Mouse (Mus musculus): Measurements from ENCODE around the gene Zfp366. TPM values are rescaled to one million over a fixed set of nuclear protein-coding genes. Genes with fewer than 3 reads are reported as not detected.

Zfp366 gene
- polyA plus RNA-seq, 1 experiment: 0.01 TPM

DNA sequence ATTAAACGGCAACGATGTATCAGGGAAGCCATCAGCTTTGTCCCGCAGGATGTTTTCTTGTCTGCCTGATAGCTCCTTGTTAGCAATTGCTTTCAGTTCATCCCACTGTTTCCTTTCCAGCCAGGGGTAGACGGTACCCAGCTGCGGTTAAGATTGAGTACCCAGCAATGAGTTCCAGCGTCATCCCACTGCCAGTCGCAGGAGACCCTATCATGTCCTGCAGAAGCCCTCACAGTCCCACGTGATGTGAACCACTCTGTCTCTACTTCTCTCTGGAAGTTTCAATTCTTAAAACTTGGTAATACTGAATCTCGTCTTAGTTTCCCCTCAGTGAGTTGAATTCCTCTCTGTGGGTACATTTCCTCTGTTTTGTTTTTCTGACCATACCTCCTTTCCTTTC is 103.2 kb downstream of the Zfp366 start:
- Histone ChIP-seq H3ac (ENCODE audit: control insufficient read depth, insufficient read length) (no peak overlapping the region), H3K79me2 (ENCODE audit: control insufficient read depth, insufficient read depth) (no peaks in the 10 kb centered on the region), H3K4me2 (ENCODE audit: low read depth) (no peak overlapping the region), H3K27me3 (ENCODE audit: control insufficient read depth, insufficient read depth, insufficient read length) (no peaks in the 10 kb centered on the region), H3K4me3 (no peak overlapping the region), H3K36me3 (ENCODE audit: control insufficient read depth, insufficient read depth) (no peaks in the 10 kb centered on the region)
- TF ChIP-seq SRF (IDR thresholded peaks at IDR 0.05; ENCODE audit: control insufficient read depth, insufficient read length, low read depth) (no peak), MAX (IDR thresholded peaks at IDR 0.05; ENCODE audit: low read depth) (no peak), TCF12 (IDR thresholded peaks at IDR 0.05; ENCODE audit: insufficient read depth, poor library complexity, severe bottlenecking) (no peak), MYOG (IDR thresholded peaks at IDR 0.05; ENCODE audit: control insufficient read depth in 1 of 3, insufficient read depth in 1 of 3, insufficient read length in 2 of 3, low read depth in 2 of 3) (no peak), USF1 (IDR thresholded peaks at IDR 0.05; ENCODE audit: low read depth) (no peak), CEBPB (IDR thresholded peaks at IDR 0.05; ENCODE audit: insufficient read depth, poor library complexity, severe bottlenecking) (no peak), POLR2A (IDR thresholded peaks at IDR 0.05; ENCODE audit: insufficient read length, low read depth) (no peak), MYOD1 (IDR thresholded peaks at IDR 0.05; ENCODE audit: control insufficient read depth in 1 of 3, insufficient read length in 2 of 3, low read depth in 2 of 3) (no peak), POLR2AphosphoS2 (IDR thresholded peaks at IDR 0.05; ENCODE audit: insufficient read length, low read depth) (no peak), REST (IDR thresholded peaks at IDR 0.05; ENCODE audit: insufficient read depth, insufficient read length) (no peak), E2F4 (IDR thresholded peaks at IDR 0.05; ENCODE audit: insufficient read depth) (no peak), TCF3 (IDR thresholded peaks at IDR 0.05; ENCODE audit: insufficient read length, low read depth) (no peak)

DNA sequence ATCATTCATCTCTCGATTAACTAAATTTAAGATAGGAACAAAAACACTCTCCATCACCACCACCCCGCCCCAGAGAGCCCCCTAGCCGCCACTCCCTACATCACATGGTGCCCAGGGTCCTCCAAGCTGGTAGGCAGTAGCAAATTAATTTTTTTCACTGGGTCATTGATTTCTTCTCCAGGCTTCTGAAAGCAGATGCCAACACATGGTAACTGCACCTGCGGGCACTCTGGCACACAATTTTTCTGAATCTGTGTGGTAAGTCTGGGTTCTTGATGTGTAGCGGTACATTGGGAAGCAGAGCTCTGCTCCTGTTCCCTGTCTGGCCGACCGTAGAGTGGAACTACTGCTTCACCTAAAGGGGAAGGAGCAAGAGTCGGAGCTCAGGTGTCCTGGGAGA is 106.1 kb downstream of the Zfp366 start:
- TF ChIP-seq TCF12 (IDR thresholded peaks at IDR 0.05; ENCODE audit: insufficient read depth, poor library complexity, severe bottlenecking) (no peak), MYOD1 (IDR thresholded peaks at IDR 0.05; ENCODE audit: control insufficient read depth in 1 of 3, insufficient read length in 2 of 3, low read depth in 2 of 3) (no peak), MAX (IDR thresholded peaks at IDR 0.05; ENCODE audit: low read depth) (no peak), POLR2AphosphoS2 (IDR thresholded peaks at IDR 0.05; ENCODE audit: insufficient read length, low read depth) (no peak), TCF3 (IDR thresholded peaks at IDR 0.05; ENCODE audit: insufficient read length, low read depth) (no peak), USF1 (IDR thresholded peaks at IDR 0.05; ENCODE audit: low read depth) (no peak), E2F4 (IDR thresholded peaks at IDR 0.05; ENCODE audit: insufficient read depth) (no peak), MYOG (IDR thresholded peaks at IDR 0.05; ENCODE audit: control insufficient read depth in 1 of 3, insufficient read depth in 1 of 3, insufficient read length in 2 of 3, low read depth in 2 of 3) (no peak)
- Histone ChIP-seq H3ac (ENCODE audit: control insufficient read depth, insufficient read length) (no peak overlapping the region), H3K4me2 (ENCODE audit: low read depth) (no peak overlapping the region), H3K36me3 (ENCODE audit: control insufficient read depth, insufficient read depth) (no peaks in the 10 kb centered on the region), H3K27me3 (ENCODE audit: control insufficient read depth, insufficient read depth, insufficient read length) (no peaks in the 10 kb centered on the region), H3K4me3 (no peak overlapping the region), H3K79me2 (ENCODE audit: control insufficient read depth, insufficient read depth) (no peaks in the 10 kb centered on the region)

DNA sequence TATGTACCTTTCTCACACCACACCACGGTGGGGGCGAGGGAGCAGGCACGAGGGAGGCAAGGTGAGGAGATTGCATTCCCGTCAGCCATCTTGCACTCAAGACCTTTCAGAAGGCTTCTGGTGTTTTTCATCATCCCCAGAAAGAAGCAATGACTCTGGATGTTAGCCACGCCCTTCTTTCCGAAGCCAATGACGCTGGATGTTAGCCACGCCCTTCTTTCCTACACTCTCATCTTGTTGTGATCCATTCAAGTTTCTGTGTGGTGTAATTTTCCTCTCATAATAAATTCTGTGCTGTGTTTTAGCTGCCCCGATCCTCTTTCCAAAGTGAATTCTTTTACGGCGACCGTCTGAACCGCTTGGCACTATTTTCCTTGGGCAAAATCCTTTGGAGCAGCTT is 109.6 kb downstream of the Zfp366 start:
- no peak overlapping the region for H3K4me3 ChIP-seq
- no peaks in the 10 kb centered on the region for H3K36me3 ChIP-seq (ENCODE audit: control insufficient read depth, insufficient read depth)
- H3K27me3 ChIP-seq (ENCODE audit: control insufficient read depth, insufficient read depth, insufficient read length): no peaks in the 10 kb centered on the region
- H3K79me2 ChIP-seq (ENCODE audit: control insufficient read depth, insufficient read depth): no peaks in the 10 kb centered on the region
- no peak for TF ChIP-seq MYOG (IDR thresholded peaks at IDR 0.05; ENCODE audit: control insufficient read depth in 1 of 3, insufficient read depth in 1 of 3, insufficient read length in 2 of 3, low read depth in 2 of 3)
- no peak for TF ChIP-seq SRF (IDR thresholded peaks at IDR 0.05; ENCODE audit: control insufficient read depth, insufficient read length, low read depth)
- TF ChIP-seq CEBPB (IDR thresholded peaks at IDR 0.05; ENCODE audit: insufficient read depth, poor library complexity, severe bottlenecking): no peak
- no peak for TF ChIP-seq POLR2A (IDR thresholded peaks at IDR 0.05; ENCODE audit: insufficient read length, low read depth)
- TF ChIP-seq MAX (IDR thresholded peaks at IDR 0.05; ENCODE audit: low read depth): no peak
- TF ChIP-seq USF1 (IDR thresholded peaks at IDR 0.05; ENCODE audit: low read depth): no peak
- no peak for TF ChIP-seq MYOD1 (IDR thresholded peaks at IDR 0.05; ENCODE audit: control insufficient read depth in 1 of 3, insufficient read length in 2 of 3, low read depth in 2 of 3)
- TF ChIP-seq REST (IDR thresholded peaks at IDR 0.05; ENCODE audit: insufficient read depth, insufficient read length): no peak
- TF ChIP-seq E2F4 (IDR thresholded peaks at IDR 0.05; ENCODE audit: insufficient read depth): no peak
- H3K4me2 ChIP-seq (ENCODE audit: low read depth): no peak overlapping the region
- H3ac ChIP-seq (ENCODE audit: control insufficient read depth, insufficient read length): no peak overlapping the region

DNA sequence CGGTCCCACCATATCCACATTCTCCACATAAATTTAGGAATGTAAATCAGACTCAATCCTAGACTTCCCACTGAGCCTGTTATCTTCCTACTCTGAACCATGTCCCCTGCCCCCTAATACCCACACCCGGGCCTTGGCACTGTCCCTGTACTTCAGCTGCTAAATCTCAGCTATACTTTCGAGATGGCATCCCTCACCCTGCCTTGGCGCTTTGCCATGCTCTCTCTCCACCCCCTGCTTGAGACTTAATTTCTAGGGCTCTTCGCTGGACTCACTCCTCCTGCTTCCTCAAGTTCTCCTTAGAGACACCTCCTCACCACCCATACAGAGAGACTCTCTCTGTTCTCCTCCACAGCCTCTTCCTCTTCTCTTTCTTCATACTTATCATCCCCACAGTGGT is 115.3 kb downstream of the Zfp366 start:
- H3K27me3 ChIP-seq (ENCODE audit: control insufficient read depth, insufficient read depth, insufficient read length): no peaks in the 10 kb centered on the region
- H3K36me3 ChIP-seq (ENCODE audit: control insufficient read depth, insufficient read depth): no peaks in the 10 kb centered on the region
- no peak overlapping the region for H3K4me3 ChIP-seq
- H3K4me2 ChIP-seq (ENCODE audit: low read depth): no peak overlapping the region
- H3K79me2 ChIP-seq (ENCODE audit: control insufficient read depth, insufficient read depth): no peaks in the 10 kb centered on the region
- TF ChIP-seq MYOD1 (IDR thresholded peaks at IDR 0.05; ENCODE audit: control insufficient read depth in 1 of 3, insufficient read length in 2 of 3, low read depth in 2 of 3) (no peak), REST (IDR thresholded peaks at IDR 0.05; ENCODE audit: insufficient read depth, insufficient read length) (no peak), POLR2AphosphoS2 (IDR thresholded peaks at IDR 0.05; ENCODE audit: insufficient read length, low read depth) (no peak), MAX (IDR thresholded peaks at IDR 0.05; ENCODE audit: low read depth) (no peak), USF1 (IDR thresholded peaks at IDR 0.05; ENCODE audit: low read depth) (no peak), SRF (IDR thresholded peaks at IDR 0.05; ENCODE audit: control insufficient read depth, insufficient read length, low read depth) (no peak), TCF3 (IDR thresholded peaks at IDR 0.05; ENCODE audit: insufficient read length, low read depth) (no peak), CEBPB (IDR thresholded peaks at IDR 0.05; ENCODE audit: insufficient read depth, poor library complexity, severe bottlenecking) (no peak), POLR2A (IDR thresholded peaks at IDR 0.05; ENCODE audit: insufficient read length, low read depth) (no peak), MYOG (IDR thresholded peaks at IDR 0.05; ENCODE audit: control insufficient read depth in 1 of 3, insufficient read depth in 1 of 3, insufficient read length in 2 of 3, low read depth in 2 of 3) (no peak)
- no peak overlapping the region for H3ac ChIP-seq (ENCODE audit: control insufficient read depth, insufficient read length)

Other genes starting within 250 kb of the Zfp366 start
- gene 1700024P04Rik, start 200.3 kb upstream of the Zfp366 start, polyA plus RNA-seq (2012; fragmentation: generic; extraction: Trizol): not detected
- 25.1 TPM for gene Ptcd2, start 159.9 kb downstream of the Zfp366 start, polyA plus RNA-seq (2012; fragmentation: generic; extraction: Trizol)
- gene Mrps27, start 160.0 kb downstream of the Zfp366 start, polyA plus RNA-seq (2012; fragmentation: generic; extraction: Trizol): 34.2 TPM